Mouse (Mus musculus): ENCODE results near the gene Cox6a1. TPM values are rescaled to one million over a fixed set of nuclear protein-coding genes. Genes with fewer than 3 reads are reported as not detected.
A peak's percentile ranks its signal among the peaks of the same experiment; 100 is the strongest.
"Not testable (repeated sequence)": the region's sequence is repeated elsewhere in the genome, so short reads cannot be mapped to it uniquely, and the experiment has no call there.

Cox6a1 gene
- total RNA-seq (2021) = 100 to 1,000 TPM; 814 to 862 TPM

- DNase-seq (ENCODE audit: extremely low spot score in 1 of 2, low spot score in 1 of 2) = peak; percentile 95 to 98
Observed at GRCm38 (mm10) chr5:115348546-115349224, at the start of gene Cox6a1. TSS of gene Cox6a1 (minus strand) at chr5:115348981.

GRCm38 (mm10) chr5:115397839-115398780, 49.3 kb upstream of the Cox6a1 start:
- peak; percentile 42 to 48 for DNase-seq (ENCODE audit: extremely low spot score in 1 of 2, low spot score in 1 of 2)

- DNase-seq (ENCODE audit: extremely low spot score in 1 of 2, low spot score in 1 of 2) = no peak
Observed at GRCm38 (mm10) chr5:115396654-115397053, 47.9 kb upstream of the Cox6a1 start.

- no peak for DNase-seq (ENCODE audit: extremely low spot score in 1 of 2, low spot score in 1 of 2)
Observed at GRCm38 (mm10) chr5:115394836-115395235, 46.1 kb upstream of the Cox6a1 start.

- no peak for DNase-seq (ENCODE audit: extremely low spot score in 1 of 2, low spot score in 1 of 2)
Observed at GRCm38 (mm10) chr5:115394223-115394622, 45.4 kb upstream of the Cox6a1 start.

GRCm38 (mm10) chr5:115392969-115393368, 44.2 kb upstream of the Cox6a1 start:
- DNase-seq (ENCODE audit: extremely low spot score in 1 of 2, low spot score in 1 of 2) = no peak

- no peak for DNase-seq (ENCODE audit: extremely low spot score in 1 of 2, low spot score in 1 of 2)
Observed at GRCm38 (mm10) chr5:115391935-115392334, 43.2 kb upstream of the Cox6a1 start.

- not testable (repeated sequence) for DNase-seq (ENCODE audit: extremely low spot score in 1 of 2, low spot score in 1 of 2)
Observed at GRCm38 (mm10) chr5:115378882-115379281, 30.1 kb upstream of the Cox6a1 start.

GRCm38 (mm10) chr5:115375436-115375835, 26.7 kb upstream of the Cox6a1 start:
- no peak for DNase-seq (ENCODE audit: extremely low spot score in 1 of 2, low spot score in 1 of 2)

- no peak for DNase-seq (ENCODE audit: extremely low spot score in 1 of 2, low spot score in 1 of 2)
Observed at GRCm38 (mm10) chr5:115374204-115374820, 25.5 kb upstream of the Cox6a1 start.

GRCm38 (mm10) chr5:115373441-115374203, 24.8 kb upstream of the Cox6a1 start:
- DNase-seq (ENCODE audit: extremely low spot score in 1 of 2, low spot score in 1 of 2) = peak; percentile 13 to 23

- no peak for DNase-seq (ENCODE audit: extremely low spot score in 1 of 2, low spot score in 1 of 2)
Observed at GRCm38 (mm10) chr5:115371736-115372135, 23.0 kb upstream of the Cox6a1 start.

GRCm38 (mm10) chr5:115364782-115365181, 16.0 kb upstream of the Cox6a1 start:
- DNase-seq (ENCODE audit: extremely low spot score in 1 of 2, low spot score in 1 of 2) = no peak

GRCm38 (mm10) chr5:115362819-115363714, 14.3 kb upstream of the Cox6a1 start:
- no peak for DNase-seq (ENCODE audit: extremely low spot score in 1 of 2, low spot score in 1 of 2)

- DNase-seq (ENCODE audit: extremely low spot score in 1 of 2, low spot score in 1 of 2) = no peak
Observed at GRCm38 (mm10) chr5:115362216-115362615, 13.4 kb upstream of the Cox6a1 start.

GRCm38 (mm10) chr5:115359851-115360372, 11.1 kb upstream of the Cox6a1 start:
- no peak for DNase-seq (ENCODE audit: extremely low spot score in 1 of 2, low spot score in 1 of 2)

GRCm38 (mm10) chr5:115359438-115359837, 10.7 kb upstream of the Cox6a1 start:
- DNase-seq (ENCODE audit: extremely low spot score in 1 of 2, low spot score in 1 of 2) = no peak

GRCm38 (mm10) chr5:115358872-115359271, 10.1 kb upstream of the Cox6a1 start:
- peak; percentile 84 to 97 for DNase-seq (ENCODE audit: extremely low spot score in 1 of 2, low spot score in 1 of 2)

- no peak for DNase-seq (ENCODE audit: extremely low spot score in 1 of 2, low spot score in 1 of 2)
Observed at GRCm38 (mm10) chr5:115355070-115355469, 6.3 kb upstream of the Cox6a1 start.

All from layer of hippocampus, postnatal 25 days (tissue).